Mouse (Mus musculus) C2C12 (cell line): ENCODE results near the gene Shisal2b.

Source experiments
- CTCF ChIP-seq: IDR thresholded peaks from one replicate; pipeline ENCODE4 v1.5.1; 2011; ENCODE audit not compliant: control insufficient read depth, insufficient read depth, insufficient read length
- FOSL1 ChIP-seq: IDR thresholded peaks from one replicate; pipeline ENCODE4 v1.8.0; 2011; ENCODE audit warnings: mild to moderate bottlenecking, low read length; ENCODE audit not compliant: poor library complexity, insufficient read depth, severe bottlenecking
- MAX ChIP-seq: IDR thresholded peaks from one replicate; pipeline ENCODE4 v1.6.1; 2011; ENCODE audit warnings: mild to moderate bottlenecking, control low read depth
- MYOD1 ChIP-seq: IDR thresholded peaks from one replicate; pipeline ENCODE4 v1.6.1; 2011; ENCODE audit warnings: low read depth; ENCODE audit not compliant: control insufficient read depth, insufficient read length
- MYOG ChIP-seq: IDR thresholded peaks from one replicate; pipeline ENCODE4 v1.6.1; 2011; ENCODE audit not compliant: control insufficient read depth, insufficient read length; ENCODE audit errors: extremely low read depth

DNA sequence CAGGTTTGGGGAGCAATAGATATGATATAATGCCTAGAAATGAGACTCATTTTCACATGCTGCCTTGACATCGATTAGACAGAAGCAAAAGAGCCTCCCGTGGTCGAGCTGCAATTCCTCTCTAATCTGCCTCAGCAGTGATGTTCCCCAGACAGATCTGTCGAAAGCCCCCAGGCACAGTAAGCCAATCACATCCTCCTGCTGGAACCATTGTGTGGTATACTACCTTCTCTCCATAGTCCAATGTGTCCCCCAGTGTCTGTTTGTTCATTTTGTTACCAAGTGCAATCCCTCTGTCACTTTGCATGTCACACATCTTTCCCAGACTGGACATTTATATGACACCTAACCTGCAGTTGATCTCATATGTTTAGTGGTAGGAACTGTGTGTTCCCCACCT lies 28.6 kb upstream of the Shisal2b start:
- TF ChIP-seq CTCF (no peak), MYOD1 (no peak), MYOG (no peak), MAX (no peak), FOSL1 (no peak)
